Mouse (Mus musculus): Measurements from ENCODE around the gene Iqgap1.

DNA sequence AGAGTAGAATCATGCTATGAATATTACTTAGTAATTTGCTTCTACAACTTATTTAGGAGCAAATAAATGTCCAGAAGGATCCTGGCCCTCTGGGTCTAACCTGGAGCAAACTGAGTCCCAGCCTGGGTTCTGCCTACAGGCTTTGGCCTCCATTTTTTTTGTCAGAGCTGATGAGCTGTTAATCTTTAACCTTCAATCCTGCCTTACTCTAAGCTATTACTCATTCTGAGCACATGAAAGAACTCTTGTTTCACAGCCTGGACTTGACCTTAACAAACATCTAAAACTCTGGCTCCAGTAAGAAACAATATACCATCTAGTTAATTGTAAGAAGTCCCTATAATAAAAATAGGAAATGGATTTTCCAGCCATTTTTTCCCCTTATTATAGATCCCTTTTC lies 14.0 kb upstream of the Iqgap1 start:
- TF ChIP-seq POLR2A (IDR thresholded peaks at IDR 0.05; ENCODE audit: extremely low read depth, insufficient read depth, low read length) = no peak
- TF ChIP-seq CTCF (IDR thresholded peaks at IDR 0.05; ENCODE audit: low read depth, low read length) = no peak
